Mouse (Mus musculus): ENCODE measurements around the gene Wipi1.
"Not testable (repeated sequence)": the region's sequence is repeated elsewhere in the genome, so short reads cannot be mapped to it uniquely, and the experiment has no call there.

The Wipi1 gene

DNA sequence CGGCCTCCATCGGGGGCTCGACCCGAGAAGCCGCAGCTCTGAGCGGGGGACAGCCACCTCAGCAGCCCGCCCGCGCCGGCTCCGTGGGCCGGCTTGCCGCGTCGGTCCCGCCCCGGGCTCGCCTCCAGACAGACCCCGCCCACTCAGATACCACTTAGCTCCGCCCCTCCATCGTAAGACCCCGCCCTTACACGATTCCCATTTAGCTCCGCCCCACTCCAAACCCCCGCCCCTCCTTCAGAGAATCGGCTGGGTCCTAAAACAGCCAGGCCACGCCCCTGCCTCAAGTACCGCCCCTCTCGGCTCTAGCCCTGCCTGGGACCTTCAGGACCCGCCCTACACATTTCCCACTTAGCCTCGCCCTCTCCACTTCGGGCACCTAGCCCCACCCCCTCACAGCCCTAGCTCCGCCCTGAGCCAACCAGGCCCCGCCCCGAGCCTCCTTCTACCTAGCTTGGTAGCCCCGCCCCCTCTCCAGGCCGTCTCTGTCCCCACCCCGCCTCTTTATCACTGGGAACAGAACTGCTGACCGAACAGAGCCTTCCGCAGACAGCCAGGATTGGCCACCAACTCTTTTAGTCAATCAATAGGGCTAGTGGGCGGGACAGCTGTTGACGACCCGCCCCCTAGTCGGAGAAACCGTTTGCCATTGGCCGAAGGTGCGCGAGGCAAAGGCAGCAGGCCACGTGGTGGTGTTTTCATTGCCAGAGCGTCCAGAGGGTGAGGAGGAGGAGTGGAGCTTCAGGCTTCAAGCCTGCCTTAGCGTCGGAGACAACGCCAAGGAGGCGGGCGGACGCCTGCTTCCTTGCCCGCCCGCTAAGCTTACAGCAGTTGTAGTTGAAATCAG lies at the start of gene Wipi1:
Gene Wipi1, minus strand, starts transcription at position 665 of the 847 bp plus-strand sequence.
- peak; percentile 99 for DNase-seq (ENCODE audit: low spot score)

DNA sequence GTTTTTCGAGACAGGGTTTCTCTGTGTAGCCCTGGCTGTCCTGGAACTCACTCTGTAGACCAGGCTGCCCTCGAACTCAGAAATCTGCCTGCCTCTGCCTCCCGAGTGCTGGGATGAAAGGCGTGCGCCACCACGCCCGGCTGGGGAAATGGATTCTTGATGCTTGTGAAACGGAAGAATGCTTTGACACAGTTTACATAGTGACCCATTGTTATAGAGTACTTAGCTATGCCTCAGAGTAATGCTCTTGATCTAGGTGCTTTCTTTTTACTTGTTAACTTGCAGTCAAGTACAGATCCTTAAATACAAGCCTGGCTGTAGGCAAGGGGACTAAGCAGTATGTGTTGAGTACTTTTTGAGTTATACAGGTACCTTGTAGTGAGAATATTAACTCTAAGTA lies 48.8 kb upstream of the Wipi1 start:
- DNase-seq (ENCODE audit: low spot score), result not testable (repeated sequence)

DNA sequence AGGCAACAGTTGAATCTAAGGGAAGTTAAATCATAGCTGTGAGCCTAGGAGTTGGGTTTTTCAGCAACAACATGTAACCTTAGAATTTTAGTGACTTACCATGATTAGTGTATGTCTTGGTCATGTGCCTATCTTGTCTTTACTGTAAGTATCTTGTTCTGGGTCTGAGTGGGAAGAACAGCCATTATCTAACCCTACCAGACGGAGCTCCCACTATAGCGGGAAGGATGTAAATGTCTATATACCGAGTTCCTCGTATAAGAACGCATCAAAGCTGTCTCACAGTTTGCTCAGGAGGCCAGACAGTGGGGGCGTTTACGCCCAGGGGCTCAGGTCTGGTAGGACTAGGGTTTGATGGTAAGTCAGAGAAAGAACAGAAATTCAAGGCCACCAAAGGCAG lies 44.5 kb upstream of the Wipi1 start:
- no peak for DNase-seq (ENCODE audit: low spot score)

DNA sequence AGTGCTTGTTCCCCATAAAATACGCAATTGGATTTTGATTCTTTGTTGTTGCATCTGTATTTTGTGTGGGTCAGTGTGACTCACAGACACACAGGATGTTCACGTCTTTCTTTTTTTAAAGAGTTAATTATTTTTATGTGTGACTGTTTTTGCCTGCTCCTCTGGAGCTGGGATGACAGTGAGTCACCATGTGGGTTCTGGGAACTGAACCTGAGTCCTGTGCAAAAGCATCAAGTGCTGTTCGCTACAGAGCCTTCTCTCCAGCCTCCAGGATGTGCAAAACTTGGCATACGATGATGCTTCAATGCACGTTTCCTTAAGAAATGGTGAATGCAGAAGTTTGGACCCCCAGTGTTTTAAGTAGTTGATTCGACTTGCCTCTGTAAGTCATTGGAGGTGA lies 42.8 kb upstream of the Wipi1 start:
- DNase-seq (ENCODE audit: low spot score), result no peak

DNA sequence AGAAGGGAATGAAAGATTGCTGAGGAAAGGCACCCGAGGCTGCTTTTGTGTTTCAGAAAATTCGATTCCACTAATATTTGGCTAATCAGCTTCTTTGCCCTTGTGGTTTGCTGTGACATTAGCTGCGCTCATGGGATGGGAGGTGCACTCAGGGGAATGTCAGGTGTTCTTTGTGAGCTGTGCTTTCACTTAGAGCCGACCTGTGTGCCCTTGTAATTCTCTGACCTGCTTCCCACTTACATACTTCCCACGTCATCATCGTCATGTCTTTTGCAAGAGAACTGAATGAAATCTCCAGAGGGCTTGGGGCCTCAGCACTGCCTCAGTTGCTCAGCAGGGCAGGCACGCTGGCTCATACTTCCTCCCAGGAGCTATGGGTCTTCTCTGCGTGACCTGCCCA lies 41.4 kb upstream of the Wipi1 start:
- no peak for DNase-seq (ENCODE audit: low spot score)

DNA sequence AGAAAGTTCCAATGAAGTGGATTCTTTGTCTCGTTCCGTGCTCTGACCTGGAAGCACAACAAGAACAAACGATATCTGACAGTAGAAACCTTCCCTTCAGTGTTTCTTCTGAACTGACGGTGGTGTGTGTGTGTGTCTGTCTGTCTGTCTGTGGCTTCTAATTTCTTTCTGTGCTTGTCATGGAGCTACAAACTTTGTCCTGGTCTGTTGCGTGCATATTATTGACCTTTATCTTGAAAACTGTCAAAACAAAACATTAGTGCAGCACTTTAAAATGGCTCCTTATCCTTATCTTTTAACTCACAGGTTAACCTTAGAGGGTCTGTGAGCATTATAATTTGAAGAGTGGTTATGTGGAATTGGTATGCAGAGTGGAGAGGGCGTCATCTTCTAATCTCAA lies 40.7 kb upstream of the Wipi1 start:
- DNase-seq (ENCODE audit: low spot score), result no peak

DNA sequence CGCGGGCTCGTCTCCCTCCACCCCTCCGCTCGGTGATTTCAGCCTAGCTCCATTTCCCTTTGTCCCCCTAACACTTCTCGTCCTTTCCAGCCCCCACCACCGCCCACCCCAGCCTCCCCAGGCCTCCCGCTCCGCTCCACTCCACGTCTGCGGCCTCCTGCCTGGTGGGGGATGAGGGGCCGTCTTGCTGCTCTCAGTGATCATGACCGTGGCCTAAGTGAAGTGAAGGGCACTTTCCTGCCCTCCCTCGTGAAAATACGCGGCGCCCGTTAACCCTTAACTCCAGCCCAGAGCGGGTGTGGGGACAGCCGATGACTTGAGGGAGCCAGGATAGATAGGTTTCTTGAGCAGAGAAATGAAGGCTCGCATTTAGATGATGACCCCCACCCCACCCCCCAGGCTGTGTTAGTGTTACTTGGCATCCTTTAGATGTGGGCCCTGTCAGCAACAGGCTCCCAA lies 39.8 kb upstream of the Wipi1 start:
- DNase-seq (ENCODE audit: low spot score), result peak; percentile 59

DNA sequence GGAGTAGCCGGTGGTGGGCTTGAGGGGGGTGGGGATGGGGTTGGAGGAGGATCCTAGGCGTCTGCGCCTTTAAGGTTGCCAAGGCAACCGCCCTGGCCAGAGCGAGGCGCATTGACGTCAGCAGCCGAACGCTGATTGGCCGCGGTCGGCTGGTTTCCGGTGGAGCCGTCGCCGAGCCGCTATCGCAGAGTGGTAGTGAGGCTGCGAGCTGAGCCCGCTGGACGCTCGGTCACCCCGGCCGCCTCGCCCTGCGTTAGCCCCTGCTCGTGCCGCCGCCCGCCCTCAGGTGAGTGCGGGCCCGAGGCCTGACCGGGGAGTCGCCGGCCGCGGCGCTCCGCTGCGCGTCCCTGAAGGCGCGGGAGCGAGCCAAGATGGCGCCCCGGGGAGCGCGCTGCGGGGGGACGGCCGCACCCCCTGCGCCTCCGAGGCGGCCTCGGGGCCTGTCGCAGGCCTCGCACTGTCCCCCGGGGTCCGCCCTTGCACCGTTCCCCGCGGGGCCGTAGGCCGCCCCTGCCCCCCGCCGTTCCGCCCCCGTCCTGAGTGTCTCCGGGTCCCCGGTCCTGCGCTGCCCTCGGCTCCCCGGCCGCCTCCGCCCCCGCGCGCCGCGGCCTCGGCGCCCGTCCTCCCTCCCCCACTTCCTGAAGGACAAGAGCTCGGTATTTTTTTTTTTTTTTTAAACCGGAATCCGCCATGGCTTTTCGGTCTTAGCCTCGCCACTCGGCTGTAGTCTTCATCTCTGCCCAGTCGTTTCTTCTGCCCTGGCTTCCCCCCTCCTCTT lies 39.2 kb upstream of the Wipi1 start:
- DNase-seq (ENCODE audit: low spot score), result peak; percentile 90

DNA sequence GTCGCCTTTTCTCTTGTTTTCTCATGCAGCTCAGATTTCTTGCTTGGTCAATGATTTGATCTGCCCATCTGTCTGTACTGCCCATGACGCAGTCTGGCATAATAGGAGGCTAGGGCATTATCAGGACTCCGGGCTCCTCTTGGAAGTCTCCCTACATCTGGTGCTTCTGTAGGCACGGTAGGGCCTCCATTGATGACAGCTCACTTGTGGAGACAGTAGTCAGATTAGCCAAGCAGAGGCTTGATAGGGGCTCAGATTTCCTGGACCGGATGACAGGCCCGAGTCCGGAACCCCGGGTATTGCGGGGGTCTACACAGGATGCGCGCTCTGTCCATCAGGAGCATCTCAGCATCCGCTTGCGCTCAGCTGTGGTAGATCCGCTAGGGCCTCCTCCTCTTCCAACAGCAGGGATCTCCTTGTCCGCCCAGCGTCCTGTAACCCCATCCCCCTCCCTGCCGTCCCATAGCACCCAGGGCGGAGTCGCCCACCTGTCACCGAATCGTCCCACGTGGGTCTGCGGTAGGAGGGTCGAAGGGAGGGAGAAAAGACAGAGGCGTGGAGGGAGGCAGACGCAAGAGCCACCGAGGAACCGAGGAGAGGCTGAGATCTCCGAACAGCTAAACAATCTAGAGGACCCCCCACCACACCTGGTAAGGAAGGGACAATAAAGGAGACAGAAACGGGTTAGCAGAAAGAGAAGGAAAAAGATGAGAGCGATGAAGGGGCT lies 38.4 kb upstream of the Wipi1 start:
- DNase-seq (ENCODE audit: low spot score), result peak; percentile 41

DNA sequence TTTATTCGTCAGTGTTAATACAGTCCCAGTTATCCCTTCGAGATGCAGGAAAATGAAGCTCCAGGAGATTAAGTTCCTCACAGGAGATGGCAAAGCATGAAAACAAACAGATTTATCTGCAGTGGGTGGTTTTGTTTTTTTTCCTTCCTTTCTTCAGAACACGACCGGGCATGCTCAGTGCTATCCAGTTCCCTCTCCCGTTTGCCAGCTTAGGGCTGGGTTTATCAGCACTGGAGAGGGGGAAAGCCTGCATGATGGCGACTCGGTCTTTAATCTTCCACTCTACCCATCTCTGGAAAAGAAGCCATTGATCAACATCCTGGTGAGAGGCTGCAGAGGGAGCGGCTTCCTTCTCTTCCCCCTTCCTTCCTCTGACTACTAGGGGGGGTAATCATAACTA lies 37.4 kb upstream of the Wipi1 start, which contains the start of gene Prkar1a:
Gene Prkar1a, plus strand, starts transcription at position 200 of the 400 bp plus-strand sequence.
- DNase-seq (ENCODE audit: low spot score), result no peak

DNA sequence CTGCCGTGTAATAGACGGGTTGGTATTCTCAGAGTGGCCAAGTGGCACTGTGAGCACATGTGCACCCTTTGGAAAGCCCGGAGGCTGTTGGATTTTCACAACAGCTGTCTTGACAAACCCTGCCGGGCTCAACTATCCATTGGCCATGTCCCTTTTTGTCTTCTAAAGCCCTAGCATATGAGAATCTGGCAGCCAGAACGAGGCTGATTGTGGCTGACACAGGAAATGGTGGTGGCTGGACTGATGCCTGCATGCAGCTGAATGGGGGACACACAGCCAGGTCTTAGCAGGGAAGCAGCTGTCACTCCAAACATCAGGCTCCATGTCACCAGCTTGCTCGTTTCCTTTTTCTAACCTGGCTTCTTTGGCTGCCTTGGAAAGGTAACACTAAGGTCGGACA lies 36.7 kb upstream of the Wipi1 start:
- DNase-seq (ENCODE audit: low spot score), result peak; percentile 47

DNA sequence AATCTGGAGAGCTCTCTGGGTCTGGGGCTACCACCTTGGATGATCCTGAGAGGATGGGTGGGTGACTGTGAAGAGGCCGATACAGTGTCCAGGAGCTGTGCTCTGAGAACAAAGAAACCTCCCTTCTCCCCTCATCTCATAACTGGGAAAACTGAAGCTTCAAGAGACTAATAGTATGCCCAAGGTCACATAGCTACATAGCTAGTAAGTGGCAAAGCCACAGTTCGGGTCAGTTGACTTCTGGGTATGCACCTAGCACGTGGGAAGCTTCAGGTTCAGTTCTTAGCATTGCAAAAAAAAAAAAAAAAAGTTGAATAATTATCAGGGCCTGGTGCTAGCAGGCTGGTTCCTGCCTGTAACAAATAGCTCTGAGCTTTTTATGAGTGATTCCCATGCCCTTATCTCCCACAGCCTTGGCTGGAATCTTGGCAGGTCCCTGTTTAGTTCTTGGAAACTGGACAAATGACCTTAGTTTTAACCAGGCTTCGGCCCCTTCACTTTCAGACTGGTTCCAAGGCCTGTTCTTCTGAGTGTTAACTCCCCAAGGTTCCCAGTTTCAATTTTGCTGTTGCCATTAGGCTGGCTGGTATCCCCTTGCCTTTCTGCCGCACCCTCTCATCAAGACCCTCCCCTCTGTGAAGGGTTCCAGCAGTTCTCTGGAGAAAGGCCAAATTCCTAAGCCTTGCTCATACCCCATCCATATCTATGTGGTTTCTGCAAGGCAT lies 29.9 kb upstream of the Wipi1 start:
- DNase-seq (ENCODE audit: low spot score), result peak; percentile 87

DNA sequence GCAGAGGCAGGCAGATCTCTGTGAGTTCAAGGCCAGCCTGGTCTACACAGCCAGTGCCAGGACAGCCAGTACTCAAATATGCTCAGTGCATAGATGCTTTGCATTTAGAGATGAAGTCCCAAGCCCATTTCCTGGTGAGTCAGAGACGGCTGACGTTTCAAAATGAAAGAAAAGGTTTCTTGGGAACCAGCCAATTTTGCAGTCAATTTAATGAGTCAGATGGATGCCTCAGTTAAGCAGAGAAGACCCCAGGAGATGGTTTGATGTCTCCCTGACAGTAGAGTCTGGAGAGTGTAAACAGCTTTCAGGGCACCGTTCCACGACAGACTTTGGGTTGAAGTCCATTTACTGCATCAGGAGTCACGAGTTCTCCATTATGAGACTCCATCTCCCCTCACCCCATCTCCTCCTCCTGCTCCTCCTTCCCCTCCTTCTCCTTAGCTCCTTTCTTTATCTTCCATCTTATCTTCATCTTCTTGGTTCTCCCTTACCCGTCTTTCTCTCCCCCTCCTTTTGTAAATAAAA lies 24.2 kb upstream of the Wipi1 start:
- DNase-seq (ENCODE audit: low spot score), result no peak

DNA sequence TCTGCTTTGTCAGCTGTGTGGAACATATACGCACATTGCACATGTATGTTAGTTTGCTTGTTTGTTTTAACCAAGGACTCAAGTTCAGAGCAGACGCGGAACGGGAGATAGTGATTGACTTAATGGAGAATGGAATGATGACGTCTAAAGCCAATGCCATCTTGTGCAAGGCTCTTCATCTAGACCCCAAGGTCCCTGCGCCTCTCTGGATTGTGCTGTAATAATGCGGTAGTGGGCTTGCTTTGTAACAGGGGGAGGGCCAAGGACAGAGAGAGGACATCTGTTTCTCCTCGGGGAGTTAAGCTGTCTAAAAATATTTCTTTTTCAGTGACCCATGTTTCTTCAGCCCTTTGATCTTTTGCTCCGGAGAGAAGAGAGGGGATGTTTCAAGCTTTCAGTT lies 23.2 kb upstream of the Wipi1 start:
- no peak for DNase-seq (ENCODE audit: low spot score)

DNA sequence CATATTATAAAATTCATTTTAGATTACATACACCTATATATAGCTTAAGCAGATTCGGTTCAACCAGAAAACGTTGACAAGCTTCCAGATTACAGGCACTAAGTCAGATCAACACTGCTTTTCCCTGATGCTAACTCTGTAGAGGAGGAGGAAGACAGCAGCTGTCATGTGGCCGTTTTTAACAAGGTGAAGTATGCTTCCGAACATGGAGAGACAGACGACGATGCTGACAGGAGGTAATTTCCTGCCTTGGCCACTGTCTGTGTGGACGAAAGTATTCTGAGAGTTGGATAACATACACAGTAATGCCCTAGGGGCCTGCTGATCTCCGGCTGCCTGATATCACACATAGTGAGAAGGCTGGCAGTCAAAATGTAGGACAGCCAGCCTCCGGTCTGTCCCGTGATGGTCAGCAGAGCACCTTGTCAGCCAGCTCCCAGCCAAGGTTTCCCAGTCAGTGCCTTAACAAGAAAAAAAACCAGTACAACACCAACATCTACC lies 17.3 kb upstream of the Wipi1 start:
- no peak for DNase-seq (ENCODE audit: low spot score)

DNA sequence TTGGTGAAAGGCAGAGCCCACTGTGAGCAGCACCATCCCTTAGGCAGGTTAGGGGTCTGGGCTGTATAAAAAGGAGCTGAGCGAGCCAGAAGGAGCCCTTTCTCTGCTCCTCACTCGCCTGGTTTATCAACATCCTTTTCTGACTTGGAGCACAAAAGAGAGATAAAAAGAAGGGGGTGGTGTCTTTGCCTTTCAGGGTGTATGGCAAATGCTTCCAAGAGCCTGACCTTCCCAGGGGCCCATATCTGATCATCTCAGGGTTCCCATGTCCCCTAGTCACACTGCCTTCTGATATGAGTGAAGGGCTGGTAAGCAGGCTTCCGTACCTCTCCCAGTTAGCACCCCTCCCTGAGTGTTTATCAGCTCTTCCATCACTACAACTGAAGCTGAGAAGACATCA lies 16.3 kb upstream of the Wipi1 start:
- DNase-seq (ENCODE audit: low spot score), result no peak

DNA sequence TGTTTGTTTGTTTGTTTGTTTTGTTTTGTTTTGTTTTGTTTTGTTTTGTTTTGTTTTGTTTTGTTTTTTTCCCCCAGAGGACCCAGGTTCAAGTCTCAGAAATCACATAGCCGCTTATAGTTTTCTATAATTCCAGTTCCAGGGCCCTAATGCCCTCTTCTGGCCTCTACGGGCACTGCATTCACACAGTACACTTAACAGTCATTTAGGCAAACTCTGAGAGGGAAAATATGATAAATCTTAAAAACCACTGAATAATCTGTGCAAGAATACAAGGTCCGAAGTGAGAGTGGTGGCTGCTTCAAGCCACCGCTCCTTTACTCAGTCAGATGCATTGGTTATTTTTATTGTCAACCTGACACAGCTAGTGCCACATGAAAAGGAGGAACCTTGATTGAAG lies 15.9 kb upstream of the Wipi1 start:
- DNase-seq (ENCODE audit: low spot score), result no peak

DNA sequence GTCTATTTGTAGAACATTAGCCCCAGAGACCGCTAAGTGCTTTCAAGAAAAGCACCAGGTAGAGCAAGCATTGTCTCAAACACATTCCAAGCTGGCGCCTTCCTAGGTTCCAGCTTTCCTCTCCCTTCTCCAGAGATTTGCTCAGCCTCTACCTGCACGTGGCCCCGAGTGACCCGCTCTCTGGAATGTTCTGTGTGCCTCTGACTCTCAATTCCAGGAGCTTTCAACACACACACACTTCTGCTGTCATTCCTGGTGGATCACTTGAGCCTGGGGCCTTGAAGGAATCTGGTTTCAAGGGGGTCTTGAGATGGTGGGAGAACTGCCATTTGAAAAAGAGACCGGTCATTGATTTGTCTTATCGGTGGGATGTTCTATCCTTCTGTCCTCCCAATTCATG lies 11.5 kb upstream of the Wipi1 start:
- no peak for DNase-seq (ENCODE audit: low spot score)

DNA sequence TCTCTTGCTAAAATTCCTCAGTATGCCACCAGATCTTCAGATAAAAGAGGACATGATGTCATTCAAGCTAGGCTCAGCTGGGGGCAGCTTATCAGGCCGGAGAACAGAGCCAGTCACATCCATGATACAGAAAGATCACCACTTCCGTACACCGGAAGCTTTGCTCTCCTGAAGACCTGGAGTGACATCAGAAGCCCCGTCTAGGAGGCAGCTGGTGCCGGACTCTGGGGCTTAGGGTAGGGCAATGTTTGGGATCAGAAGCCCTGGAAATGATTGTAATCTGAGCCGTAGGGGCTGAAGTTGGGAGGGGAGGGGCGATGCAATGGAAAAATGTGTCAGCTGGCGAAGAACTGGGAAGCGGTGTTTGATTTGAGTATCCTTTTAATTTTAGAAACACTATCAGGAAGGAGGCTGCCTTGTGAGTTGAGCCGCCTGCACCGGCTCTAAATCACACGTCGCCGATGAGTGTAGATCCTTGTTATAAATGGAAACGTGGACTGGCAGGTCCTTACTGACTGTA lies 10.8 kb upstream of the Wipi1 start:
- DNase-seq (ENCODE audit: low spot score), result no peak

DNA sequence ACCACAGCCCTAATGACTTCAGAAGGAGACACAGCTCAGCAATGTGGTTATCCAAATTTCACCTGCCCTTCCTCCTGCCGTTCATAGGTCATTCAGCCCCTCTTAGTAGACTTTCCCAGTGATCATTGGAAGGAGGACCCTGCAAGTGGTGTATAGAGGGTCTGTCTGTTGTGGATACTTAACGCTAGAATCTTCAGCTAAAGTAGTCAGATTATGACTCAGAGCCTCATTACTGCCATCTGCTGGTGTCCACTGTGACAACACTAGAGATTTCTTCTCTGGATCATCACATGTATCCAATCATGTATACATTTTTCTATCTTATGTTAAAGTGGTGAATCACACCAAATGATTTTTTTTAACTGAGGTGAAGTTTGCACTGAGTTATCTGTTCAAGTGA lies 9.4 kb upstream of the Wipi1 start:
- peak; percentile 74 for DNase-seq (ENCODE audit: low spot score)

DNA sequence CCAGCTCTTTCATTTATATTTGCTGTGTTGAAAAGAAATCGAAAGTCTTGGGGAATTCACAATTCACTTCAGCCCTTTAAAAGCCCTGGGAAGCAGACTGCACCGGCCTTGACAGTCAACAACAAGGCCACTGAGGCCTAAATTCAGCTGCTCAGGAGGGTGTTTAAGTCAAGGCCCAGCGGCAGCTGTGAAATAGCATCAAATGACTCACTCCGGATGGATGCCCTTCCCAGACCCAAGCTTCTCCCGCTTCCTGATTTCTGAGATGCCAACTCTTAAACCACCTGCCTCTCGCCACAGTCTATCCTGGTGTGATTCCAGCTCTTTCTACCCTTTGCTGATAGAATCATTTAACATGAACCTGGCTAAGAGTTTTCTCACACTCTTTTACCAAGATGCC lies 8.6 kb upstream of the Wipi1 start:
- DNase-seq (ENCODE audit: low spot score), result no peak
